Mouse (Mus musculus) NIH3T3 (cell line): ENCODE results near the gene Kcnk4.

Experiments used
- DNase-seq: peaks from one replicate; pipeline ENCODE4 v3.0.0-alpha.2; 2012; ENCODE audit warnings: low read depth

Kcnk4 gene

GRCm38 (mm10) chr19:6934195-6934977 lies at the start of gene Kcnk4:
Gene Kcnk4 (minus strand): TSS chr19:6934515.
- DNase-seq, result no peak

GRCm38 (mm10) chr19:6983621-6984020 lies 49.3 kb upstream of the Kcnk4 start:
- DNase-seq, result no peak

DNA sequence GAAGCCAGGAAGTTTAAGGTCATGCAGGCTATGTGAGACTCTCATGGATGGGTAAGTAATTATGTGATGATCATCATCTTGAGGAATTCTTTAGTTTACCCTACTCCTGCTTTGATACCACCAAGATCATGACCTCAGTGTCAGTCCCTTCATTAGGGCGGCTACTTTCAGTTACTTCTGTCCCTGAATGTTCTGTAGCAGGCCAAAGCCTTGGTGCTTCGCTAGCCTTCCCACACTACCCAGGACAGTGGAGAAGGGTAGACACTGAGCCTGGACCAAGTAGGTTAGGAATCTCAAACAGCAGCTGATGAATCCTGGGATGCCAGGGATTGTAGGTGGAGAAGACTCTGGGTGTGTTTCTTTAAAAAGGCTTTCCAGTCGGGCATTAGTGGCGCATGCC lies 47.1 kb upstream of the Kcnk4 start:
- DNase-seq, result no peak

- peak; percentile 100 for DNase-seq
Measured at GRCm38 (mm10) chr19:6980381-6981093, 46.2 kb upstream of the Kcnk4 start, which contains the start of gene Fkbp2. Gene Fkbp2 (minus strand): TSS chr19:6980501.

DNA sequence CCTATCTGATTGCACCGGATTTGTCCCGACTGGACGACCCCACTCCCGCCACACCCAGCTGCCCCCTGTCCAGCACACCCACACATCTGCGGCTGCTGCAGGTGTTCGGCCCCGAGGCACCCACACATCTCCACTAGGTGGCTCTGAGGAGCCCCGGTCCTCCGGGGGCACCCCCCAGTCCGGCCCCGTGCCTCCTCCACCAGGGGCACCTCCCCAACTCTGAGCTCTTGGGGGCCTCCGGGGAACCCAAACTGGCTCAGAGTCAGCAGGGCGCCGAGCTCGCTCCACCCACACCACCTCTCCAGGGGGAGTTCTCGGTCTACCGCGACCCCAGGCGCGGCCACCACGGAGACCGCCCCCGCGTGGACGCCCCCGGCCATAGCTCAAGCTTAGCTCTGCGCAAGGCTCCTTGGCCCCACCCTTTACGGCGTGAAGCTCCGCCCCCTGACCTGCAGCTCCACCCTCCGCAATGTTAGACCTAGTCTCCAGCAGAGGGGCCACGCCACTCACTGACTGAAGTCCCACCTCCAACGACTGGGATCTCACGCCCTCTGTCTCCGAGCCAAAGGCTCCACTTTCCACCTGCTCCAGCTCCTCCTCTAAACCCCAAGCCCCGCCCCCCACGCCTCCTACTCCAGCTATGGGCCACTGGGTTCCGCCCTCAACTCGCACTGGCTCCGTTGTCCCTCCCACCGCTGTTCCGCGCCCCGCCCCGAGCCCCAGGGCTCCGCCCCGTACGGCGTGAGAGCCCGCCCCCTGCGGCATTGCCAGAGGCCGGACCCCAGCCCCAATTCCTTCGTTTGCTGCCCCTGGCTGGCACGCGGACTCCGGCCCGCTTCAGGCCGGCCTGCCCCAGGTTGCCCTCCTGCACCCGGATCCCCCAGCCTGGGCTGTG lies 45.4 kb upstream of the Kcnk4 start:
- peak; percentile 100 for DNase-seq

DNA sequence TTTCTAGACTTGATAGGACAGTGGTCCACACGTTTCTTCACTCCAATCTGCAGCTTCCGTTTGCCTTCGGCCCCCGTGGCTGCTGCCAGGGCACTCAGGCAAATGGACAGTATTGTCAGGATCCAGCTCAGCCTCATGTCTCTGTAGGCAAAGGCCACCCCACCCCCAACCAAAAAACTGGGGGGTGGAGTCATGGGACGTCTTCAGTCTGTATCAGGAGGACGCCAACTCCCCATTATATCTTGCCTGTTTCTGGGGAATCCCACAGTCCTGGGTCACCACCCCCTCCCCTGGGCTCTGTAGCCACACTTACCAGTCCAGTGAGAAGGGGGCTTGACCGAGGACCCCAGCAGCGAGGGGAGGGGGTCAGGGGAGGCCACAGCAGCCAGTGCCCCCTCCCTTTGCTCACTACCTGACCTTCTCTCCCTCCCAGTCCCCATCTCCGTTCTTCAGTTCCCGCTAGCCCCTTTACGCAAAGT lies 44.7 kb upstream of the Kcnk4 start:
- DNase-seq, result peak; percentile 71

GRCm38 (mm10) chr19:6978639-6978974 lies 44.3 kb upstream of the Kcnk4 start:
- DNase-seq, result no peak

GRCm38 (mm10) chr19:6977759-6978638 lies 43.7 kb upstream of the Kcnk4 start:
- no peak for DNase-seq

- peak; percentile 84 for DNase-seq
Measured at GRCm38 (mm10) chr19:6975537-6976521, 41.5 kb upstream of the Kcnk4 start, which contains the start of gene Plcb3. Gene Plcb3 (minus strand): TSS chr19:6976470.

GRCm38 (mm10) chr19:6974211-6975205 lies 40.2 kb upstream of the Kcnk4 start, which contains the start of gene Ppp1r14b:
Gene Ppp1r14b (plus strand): TSS chr19:6974968.
- DNase-seq, result peak; percentile 93

DNA sequence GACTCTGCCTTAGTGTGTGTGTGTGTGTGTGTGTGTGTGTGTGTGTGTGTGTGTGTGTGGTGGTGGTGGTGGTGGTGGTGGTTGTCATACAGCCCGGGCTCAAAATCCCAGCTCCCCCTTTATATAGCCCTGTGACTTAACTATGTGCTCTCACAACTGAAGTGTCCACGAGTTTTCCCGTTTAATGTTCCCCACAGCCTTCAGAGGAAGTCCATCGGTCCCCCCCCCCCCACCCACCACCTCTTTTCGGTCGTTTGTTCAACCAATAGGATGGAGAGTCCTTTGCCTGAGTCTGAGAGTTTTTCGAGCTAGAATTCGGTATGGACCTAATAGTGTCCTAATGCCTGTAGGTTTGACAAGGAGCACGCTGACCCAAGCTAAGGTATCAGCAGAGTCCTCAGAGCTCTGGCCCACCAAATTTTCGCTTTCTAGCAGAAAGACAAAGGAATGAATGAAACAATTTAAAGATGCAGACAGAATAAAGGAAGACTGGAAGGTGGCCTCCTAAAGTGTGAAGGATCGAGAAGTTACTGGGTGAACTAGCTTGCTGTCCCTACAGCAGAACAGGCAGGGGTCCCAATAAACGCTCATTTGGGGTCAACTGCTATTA lies 39.4 kb upstream of the Kcnk4 start:
- DNase-seq, result no peak

DNA sequence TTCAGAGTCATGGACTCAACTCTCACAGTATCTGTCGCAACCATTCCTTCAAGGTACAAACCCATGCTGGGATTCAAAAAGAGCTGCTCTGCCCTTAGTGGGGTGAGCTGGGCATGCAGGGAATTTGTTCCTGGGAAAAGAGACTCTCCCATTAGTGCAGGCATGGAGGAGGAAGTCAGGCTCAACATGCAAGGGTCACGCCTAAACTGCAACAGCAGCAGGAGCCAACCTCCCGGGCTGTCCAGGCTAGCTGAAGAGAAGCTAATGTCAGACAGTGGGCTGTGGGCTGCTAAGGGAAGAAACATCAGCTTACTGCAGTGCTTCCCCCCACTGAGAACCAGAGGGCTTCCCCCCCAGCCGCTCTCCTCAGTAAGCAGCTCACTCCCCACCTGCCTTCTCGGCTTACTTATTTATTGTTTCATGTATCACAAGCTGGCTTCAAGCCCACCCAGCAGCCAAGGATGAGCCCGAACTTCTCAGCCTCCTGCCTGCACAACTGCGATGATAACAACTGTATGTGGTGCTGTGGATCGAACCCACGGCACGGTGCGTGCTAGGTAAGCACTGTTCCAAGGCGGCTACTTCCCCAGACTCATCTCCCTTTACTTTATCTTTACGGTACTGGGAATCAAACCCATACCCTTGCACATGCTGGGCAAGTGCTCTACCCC lies 38.1 kb upstream of the Kcnk4 start:
- DNase-seq, result no peak

DNA sequence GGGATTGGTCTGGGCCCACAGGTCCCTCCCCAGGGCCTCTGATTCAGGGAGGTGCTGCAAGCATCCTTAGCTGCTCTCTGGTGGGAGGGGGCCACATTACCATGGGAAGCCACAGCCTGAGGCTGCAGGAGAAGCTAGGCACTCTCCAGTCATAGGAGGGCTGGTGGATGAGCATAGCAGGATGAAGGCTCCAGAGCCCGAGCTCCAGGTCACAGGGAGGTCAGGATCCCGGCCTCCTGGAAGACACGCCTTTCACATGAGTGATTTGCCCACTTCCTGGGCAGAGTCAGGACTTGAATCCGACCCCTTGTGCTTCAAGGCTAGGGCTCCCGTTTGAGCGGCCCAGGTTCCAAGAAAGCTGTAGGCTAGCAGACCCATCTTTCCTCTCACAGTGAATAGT lies 37.3 kb upstream of the Kcnk4 start:
- DNase-seq, result no peak

DNA sequence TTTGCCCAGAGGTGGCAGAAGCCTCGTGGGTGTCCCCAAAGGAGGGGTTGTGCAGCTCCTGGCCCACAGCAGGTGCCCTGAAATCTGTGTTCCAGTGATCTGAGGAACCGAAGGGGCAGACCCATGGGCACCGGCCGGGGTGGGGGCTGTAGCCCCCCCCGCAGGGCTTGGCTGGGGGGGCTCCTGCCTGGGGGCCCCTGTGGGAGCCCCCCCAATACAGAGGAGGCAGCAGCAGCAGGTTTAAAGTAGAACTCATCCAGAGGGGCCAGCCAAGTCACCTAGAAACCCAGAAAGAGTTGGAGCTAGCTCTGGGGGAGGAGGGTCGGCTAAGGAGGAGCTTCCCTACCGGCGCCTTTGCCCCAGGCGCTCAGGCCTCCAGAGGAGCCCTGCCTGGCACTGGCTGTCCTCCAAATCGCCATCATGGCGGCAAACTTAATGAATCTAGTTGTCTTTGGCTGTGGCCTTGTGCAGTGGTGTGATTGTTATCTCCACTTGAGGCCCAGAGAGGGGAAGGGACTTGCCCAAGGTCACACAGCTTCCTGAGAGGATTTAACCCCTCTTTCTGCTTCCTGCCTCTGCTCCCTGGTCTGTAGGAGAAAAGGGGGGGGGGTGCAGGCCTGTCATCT lies 36.3 kb upstream of the Kcnk4 start:
- peak; percentile 38 for DNase-seq

DNA sequence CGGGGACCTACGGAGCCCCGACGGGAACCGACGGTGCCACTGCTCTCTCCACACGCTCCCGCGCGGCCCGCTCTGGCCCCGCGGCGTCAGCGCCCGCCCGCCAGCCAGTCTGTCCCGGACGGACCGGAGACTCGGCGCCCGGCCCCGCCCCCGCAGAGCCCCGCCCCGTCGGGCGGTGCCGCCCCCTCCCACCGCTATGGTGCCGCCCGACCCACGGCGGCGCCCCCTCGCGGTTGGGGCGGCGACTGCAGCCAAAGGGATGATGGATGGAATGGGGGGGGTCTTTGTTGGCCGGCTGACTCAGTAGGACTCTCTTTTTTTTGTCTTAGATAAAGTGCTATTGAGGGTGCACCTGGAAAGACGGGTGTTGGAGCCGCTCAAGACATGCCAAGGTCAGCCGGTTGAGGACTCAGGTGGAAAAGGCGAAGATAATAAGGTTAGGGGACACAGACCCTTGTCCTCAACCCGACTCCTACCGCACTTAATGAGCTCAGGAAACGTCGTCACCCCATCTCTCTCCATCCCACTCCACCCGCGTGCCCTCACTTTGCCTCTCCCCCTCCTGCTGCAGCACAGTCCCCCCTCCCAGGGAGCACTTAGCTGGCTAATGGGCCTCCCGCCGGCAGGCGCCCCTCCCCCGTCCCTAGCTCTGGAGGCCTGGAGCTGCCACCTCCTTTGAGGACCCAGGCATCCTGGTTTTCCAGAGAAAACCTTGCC lies 35.5 kb upstream of the Kcnk4 start:
- peak; percentile 92 for DNase-seq

DNA sequence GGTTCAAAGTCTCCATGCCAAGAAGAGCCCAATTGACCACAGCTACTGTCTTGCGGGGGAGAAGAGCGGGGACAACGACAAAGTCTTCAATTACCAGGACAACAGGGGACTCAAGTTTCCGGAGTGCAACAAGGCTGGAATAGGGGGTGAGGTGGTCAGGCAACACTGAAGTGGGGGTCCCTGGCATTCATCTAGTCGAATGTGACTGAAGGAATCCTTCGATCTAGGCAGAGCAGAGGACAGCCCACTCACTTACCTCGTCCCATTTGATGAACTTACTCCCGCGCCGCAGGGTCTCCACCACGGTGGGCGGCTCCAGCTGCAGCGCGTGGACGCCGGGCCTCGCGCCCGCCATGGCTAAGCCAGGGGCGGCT lies 35.0 kb upstream of the Kcnk4 start:
- DNase-seq, result no peak
